Mouse (Mus musculus) frontal cortex, postnatal 25 days (tissue): ENCODE measurements around the gene Rer1.
A peak's percentile ranks its signal among the peaks of the same experiment; 100 is the strongest.
"Not testable (repeated sequence)": the region's sequence is repeated elsewhere in the genome, so short reads cannot be mapped to it uniquely, and the experiment has no call there.

ENCODE experiments used
- DNase-seq, 2 experiments: peaks; one replicate each; pipeline ENCODE4 v3.0.0; 2022; ENCODE audit warnings: low spot score in 2 of 2

Gene Rer1

DNA sequence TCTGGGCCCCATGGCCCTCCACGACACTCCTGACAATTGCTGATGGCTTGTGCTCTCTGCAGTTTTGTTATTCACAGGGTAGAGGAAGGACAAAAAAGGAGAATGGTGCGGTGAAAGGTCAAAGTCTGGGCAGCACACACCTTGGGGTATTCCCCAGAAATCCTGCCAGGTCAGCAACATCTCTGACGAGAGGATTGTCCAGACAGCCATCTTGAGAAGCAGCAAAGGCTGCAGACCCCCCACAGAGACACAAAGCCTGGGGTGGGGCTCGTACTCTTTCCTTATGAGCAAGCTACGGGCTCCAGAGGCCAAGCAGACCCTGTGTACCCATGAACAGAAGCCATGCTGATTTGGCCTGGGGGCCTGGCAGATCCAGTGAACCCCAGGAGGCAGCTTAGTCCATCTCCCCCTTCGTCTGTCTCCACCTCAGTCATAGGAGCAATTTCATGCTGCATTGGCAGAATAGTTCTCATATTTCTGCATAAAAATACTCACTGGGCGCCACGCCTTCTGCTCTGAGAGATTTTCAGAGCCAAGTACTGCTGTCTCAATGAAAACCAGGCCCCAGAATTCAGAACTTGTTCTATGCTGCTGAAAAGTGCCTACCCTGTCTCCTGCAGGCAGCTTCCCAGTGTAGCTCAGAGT lies 27.7 kb upstream of the Rer1 start:
- no peak for DNase-seq

DNA sequence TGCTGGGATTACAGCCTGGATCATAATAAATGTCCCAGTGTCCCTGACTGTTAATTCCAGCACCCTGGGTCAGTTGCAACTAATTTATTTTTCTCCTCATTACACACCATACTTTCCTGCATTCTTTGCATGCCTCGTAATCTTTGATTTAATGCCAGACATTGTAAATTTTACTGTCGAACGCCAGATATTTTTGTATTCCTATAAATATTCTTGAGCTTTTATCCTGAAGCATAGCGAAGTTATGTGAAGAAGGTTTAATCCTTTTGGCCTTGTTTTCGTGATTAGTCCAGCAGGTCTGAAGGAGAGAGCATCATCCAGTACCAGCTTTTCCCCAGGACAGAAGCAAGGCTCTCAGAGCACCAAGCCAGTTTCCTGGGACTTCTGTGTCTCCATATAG lies 23.3 kb upstream of the Rer1 start:
- DNase-seq: no peak

DNA sequence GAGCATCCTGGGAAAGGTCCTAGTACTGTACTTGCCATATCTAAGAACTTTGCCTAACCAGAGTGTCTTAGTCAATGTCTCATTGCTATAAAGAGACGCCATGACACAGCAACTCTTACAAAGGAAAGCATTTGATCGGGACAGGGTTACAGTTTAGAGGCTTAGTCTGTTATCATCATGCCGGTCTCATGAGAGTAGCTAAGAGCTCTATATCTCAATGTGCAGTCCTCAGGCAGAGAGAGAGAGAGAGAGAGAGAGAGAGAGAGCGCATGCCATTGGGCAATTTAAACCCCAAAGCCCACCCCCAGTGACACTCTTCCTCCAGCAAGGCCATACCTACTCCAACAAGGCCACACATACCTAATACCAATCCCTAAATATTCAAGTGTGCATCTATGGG lies 21.7 kb upstream of the Rer1 start:
- DNase-seq: no peak

DNA sequence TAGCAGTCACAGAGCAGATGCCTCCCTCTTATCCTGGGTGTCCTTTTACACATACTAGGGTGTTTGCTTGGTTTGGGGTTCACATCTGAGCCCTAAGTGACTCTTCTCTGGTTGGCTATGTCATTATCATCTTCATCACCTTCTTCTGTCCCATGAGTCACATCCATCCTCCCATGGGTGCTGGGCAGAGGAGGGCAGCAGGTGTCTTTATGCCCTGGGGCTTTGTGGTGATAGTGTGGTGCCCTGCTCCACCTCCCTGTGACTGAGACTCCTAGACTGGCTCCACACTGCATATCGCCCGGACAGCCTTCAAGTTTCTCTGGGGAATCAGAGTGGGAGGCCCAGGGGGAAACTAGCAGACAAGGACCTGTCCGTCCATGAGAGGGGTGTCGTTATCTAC lies 12.4 kb upstream of the Rer1 start:
- DNase-seq: no peak

DNA sequence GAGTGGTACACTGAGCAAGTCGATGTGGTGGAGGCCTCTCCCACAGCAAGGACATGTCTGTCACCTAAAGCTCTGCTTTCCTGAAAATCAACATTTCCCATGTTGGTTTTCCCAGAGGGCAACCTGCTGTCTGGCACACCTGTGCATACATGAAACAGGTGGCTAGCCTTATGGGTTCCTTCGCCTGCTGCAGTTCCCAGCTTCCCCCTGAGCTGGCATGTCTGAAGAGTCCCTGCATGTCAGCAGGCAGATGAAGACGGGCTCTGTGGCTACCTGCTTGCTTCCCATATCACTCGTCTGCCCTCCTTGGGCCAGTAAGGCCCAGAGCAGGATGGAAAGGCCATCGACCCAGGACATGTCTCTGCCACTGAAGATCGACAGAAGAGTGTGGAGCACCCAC lies 11.3 kb upstream of the Rer1 start:
- no peak for DNase-seq

DNA sequence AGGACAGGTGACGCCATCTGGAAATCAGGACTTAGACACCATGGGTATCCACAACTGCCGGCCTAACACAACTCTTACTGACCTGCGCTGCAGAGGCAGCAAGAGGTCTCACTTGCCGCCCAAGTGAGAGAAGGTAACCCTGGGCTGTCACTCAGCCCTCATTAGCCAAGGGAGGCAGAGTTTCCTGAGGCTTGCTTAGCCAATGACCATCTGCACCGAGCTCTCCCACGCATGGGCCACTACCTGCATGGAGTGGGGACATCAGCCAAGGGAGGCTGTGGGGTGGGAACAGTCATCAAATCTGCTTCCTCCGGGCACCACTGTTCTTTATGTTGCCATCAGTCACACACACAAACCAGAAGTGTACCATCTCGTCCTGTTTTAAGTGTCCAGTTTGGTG lies 9.8 kb upstream of the Rer1 start:
- DNase-seq: no peak

DNA sequence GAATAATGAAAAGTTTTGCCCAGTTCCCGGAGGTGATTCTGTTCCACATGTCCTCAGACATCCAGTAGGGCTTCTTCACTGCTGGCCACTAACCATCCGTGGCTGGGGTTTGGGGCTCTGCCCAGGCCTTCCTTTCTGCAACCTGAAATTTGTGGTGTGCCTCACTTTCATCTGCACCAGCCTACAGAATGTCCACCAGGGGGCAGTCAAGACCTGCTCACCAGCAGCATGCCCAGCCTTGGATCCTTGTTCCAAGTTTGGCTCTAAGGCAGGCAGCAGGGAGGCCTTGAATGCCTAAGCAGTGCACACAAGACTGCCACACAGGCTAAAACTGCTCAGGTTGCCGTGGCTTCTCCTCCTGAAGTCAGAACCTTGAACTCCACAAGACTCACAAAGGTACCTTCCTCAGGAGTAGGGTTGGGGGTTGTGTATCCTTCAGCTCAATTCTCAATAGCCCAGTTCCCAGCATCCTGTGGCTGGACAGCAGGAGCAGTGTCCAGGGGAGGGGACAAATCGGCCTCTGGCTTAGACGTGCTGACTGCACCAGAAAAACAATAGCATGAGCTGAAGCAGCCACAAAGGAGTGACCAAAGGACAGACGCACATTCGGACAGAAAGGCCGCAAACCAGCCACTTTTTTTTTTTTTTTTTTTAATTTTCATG lies 9.2 kb upstream of the Rer1 start:
- DNase-seq: peak; percentile 76 to 86

DNA sequence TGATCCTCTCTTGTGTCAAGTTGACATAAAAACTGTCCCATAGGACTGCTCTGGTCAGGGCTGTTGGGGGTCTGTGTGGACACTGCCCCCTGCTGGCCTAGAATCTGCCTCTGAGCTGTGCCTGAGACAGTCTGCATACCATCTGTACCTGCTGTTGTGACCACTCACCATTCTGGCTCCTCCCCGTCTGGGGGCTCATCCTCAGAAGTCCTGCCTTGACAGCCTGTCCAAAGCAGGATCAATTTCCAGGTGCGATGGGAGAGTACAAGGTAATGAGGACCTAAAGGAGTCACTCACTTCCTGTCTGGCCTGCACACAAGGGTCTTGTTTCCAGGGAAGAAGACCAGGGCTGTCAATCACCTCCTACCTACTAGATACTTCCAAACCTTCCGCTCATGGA lies 8.4 kb upstream of the Rer1 start:
- no peak for DNase-seq

DNA sequence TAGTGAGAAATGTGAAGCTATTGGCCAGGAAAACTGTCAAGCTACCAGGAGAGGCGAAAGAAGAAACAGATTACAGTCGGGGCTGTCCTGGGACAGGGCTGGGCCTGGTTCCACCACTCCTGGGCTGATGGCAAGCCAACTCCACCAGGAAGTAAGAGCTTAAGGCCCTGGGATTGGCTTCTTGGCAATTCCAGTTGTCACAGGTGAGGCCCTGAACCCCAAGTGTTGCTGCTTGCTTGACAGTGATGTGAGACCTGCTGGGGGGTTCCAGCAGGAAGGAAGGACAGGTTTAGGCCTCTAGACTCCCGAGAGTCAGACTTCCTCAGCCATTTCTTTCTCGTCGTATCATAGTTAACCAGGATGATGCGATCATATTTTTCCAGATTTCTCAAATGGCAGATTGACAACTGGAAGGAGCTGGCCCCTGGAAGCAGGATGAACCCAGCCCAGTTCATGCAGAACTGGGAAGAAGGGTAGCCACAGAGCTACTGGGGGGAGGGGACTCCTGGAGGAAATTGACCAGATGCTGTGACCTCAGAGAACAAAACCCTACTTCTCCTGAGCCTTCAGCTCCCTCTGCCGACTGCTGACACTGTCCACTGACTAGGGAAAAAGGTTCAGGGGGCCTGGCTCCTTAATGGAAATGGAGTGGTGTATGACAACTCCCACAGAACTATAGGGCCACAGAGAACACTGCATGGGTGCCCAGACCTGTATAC lies 7.4 kb upstream of the Rer1 start:
- DNase-seq: no peak

DNA sequence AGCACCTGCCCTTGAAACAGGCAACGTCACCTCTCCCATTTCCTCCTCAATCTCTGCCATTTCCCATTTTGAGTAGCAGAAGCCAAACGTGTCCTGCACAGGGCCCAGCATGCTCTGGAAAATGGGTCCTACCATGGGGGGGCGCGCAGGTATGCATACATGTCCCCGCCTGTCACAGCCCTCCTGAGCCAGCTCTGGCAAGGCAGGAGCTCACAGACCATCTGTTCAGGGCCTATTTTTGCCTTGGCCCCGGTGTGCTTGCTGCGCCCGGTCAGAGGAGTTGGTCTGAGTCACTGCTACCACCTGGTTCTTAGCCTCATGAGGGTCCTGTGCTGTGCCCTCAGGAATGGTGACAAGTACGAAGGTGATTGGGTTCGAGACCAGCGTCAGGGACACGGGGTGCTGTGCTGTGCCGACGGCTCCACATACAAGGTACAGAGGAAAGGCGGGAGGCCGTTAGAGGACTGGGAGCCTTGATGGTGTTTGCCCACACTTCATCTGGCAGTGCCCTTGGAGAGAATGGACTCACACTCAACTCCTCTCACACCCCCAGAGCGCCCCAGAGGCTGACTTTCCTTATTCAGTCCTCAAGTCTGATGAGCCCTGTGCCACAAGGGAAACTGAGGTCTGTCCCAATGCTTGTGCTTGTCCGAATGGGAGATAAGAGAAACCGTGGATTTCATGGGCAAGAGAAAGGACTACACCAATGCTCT lies 6.7 kb upstream of the Rer1 start:
- DNase-seq: no peak

DNA sequence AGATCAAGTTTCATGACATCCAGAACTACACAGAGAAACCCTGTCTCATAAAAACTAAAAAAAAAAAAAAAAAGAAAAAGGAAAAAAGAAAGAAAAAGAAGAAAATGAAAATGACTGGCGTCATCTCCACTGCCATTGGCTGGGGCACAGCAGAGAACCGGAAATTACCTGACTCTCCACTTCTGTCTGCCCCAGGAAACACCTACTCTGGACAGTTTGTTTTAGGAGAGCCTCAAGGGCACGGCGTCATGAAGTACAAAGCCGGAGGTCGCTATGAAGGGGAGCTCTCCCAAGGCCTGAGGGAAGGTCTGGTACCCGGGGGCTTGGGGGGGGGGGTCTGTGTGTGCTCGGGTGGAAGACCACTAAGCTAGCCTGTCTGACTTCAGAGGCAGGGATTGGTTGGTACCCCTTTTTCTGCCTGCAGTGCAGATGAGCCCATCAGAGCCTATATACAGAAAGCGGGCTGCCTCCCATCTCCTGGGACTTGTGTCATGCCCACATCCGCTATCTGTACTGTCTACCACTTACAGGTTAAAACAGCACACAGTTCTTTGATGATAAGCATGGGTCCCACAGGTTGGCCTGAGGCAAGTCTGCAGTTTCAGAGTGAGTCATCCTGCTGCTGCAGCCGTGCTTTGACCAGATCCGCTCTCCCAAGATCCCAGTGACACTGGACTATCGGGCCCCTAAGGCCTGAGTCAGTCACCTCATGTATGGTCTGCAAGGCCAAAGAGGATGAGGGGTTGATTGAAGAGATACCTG lies 4.7 kb upstream of the Rer1 start:
- no peak for DNase-seq

DNA sequence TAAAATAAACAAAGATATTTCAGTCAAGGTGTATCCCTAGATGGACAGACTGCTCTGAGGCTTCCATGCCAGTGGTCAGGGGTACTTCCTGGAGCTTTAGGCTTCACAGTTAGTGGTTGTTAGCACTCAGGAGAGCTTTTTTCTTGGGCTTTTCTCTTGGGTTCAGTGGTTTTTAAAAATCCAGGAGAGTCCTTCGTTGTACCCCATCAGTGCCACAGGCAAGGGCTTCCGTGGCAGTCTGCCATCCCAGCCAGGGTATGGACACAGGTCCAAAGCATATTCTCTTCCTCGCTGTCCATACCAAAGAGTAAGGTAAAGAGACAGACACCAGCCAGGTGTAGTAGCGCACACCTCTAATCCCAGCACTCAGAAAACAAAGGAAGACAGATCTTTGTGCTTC lies 4.0 kb upstream of the Rer1 start:
- no peak for DNase-seq

DNA sequence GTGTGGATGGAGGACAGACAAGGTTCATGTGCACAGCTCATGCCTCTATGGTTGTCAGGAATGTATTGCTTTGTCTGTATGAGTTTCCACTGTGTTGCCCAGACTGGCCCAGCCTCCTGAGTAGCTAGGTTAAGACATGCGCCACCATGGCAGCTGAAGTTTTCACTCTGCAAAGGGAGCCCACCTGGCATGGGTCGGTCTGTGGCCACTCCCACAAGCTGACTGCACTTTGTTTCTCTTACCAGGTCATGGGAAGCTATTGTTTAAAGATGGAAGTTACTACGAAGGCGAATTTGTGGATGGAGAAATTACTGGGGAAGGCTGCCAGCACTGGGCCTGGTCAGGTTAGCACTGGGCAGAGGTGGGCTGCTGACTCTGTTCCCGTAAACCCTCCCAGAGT lies 3.1 kb upstream of the Rer1 start:
- no peak for DNase-seq

DNA sequence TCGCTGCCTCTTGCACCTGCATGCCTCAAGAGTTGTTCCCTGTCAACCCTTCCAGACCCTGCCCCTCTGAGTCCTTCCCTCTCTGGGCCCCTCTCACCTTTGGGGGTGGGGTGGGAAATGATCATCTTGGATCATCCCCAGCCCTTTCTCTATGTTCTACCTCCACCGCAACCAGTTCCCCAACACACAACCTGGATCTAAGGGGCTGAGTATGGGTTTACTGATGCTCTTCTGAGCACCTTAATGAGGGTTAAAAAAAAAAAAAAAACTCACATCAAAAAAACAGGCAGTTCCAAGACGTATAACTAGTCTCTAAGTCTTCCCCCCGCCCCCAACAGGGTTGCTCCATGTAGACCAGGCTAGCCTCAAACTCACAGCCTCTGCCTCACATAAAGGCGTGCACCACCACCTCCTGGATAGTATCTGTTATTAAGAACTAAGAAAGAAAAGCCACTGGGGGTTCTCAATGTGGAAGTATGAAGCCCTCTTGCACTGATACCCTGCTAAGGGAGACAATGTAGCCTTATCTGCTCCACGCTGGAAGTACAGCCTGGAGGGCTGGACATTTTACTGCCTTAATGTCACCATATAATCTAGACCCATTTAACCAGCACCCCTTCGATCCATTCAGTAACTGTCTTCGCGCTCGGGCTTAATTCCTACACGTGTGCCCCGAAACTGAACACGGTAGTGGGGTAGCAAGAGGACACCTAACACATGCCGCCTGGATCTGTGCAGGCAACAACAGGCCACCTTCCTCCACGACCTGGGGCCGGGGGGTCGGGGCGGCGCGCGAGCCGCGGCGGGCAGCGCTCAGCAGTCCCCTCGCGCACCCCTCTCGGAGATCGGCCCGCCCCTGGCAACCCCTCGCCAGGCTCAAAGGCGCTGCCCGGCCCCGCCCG lies 725 bp downstream of the Rer1 start:
- DNase-seq: no peak

DNA sequence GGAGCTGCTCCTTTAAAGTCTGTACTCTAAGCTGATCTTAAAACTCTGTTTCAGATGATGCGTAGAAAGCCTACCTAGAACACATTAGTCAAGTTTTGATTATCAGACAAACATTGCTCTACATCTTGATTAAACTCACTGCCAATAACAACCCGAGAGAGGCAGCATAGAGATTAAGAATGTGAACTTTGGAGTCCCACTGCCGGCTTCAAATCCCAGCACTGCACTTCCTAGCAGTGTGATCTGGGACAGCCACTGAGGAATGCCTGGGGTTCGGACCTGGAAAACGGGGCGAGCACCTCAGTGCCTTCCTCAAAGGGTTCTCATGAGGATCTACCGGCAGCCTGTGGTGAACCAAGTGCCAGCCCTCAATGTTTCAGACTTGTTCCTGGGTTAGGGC lies 1.8 kb downstream of the Rer1 start:
- no peak for DNase-seq

DNA sequence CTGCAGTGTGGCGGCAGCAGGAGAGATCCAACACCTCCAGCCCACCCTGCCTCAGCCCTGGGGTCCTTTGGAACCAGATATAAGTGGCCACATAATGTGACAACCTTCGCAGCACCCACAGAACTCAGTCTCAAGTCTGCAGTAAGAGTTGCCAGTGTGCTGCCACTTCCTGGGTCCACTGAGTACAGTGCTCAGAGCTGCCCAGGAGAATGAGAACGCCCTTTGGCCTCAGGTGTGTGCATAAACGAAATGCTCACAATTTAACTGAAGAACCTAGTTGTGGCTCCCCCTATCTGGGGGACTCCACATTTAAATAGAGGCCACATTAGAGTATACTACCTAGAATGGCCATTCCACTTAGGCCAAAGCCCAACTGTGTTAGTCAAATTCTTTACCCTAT lies 2.6 kb downstream of the Rer1 start:
- no peak for DNase-seq

DNA sequence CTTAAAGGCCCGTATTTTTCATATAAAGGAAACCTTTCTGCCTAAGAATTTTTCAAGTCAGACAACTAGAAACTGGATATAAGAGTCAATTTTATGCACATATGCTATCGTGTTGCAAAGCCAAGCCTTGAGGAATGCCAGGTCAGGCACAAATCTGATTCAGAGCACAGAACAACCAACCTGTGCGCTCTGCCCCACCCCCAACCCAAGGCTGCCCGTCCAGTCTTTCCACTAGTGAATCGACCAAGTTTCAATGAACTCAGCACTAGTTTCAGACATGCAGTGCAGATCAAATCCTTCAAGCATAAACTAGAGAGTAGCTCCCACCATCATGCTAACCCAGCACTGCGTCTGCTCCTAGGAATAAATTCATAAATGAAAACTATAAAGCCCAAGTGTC lies 6.5 kb downstream of the Rer1 start:
- no peak for DNase-seq

DNA sequence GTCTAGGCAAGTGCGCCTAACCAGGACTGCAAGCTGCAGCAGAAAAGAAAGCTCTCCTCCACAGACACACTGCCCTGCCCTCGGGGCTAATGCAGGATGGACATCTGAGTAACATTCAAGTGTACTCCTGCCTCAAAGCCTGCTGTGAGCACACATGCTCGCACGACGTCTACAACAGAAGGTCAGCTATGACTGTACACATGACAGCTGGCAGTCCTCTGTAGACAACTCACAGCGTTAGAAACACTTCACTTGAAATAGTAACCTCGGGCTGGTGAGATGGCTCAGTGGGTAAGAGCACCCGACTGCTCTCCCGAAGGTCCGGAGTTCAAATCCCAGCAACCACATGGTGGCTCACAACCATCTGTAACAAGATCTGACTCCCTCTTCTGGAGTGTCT lies 7.4 kb downstream of the Rer1 start:
- not testable (repeated sequence) for DNase-seq

DNA sequence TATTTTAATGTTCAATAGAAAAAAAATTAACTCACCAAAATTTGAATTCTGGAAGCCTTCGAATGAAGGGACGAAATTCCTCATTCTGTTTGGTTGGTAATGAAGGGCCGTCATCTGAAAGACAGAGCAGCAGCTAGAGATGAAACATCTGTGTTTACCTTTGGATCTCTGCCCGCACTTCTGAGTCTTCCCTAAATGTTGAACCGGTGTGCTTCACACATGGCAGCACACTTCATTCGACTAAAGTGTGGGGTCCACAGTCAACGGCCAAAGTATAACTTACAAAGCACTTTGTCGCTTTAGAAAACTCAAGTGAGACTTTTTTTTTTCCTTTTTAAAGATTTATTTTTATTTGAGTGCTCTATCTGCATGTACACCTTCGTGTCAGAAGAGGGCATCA lies 9.5 kb downstream of the Rer1 start:
- DNase-seq: no peak

DNA sequence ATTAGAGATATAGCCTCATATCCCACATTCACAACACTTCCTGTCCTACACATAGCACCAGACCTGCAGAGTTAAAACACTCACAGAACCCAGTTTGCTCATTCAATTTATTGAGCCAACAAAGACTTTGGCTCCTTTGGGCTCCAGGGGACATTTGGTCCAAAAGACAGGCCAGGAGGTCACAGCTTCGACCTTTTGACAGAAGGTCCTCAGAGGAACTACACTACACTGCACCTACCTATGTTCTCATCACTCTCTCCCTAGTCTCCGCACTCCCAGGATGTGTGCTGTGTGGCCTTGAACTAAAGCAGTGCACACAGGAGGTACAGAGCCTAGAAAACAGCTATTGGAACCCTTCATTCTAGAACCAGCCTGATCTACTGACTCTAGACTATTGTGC lies 10.4 kb downstream of the Rer1 start:
- DNase-seq: no peak

DNA sequence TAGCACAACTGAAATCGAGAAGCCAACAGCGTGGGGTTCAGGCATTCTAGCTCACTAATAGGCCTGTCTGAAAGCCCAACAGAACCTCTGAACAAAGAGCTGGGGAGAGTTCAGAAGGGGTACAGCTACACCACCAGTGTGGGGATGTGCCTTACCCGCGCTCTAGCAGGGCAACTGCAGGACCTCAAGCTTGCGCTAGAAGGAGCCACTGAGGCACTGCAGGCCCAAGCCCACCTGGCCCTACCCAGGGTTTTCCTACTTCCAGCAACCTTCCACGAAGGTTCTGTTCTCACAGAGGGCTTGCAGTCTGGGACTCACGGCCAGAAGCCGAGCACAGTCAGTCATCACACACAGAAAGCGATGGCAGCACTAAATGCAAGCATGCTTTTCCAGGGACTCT lies 11.0 kb downstream of the Rer1 start:
- no peak for DNase-seq
